ENCODE assay signal across 22 mouse cellular contexts in genomic region chr4:59714926-59715325, GRCm38 (mm10).
DNase-seq lines count a peak whose midpoint lies in the region; ATAC-seq and TF ChIP-seq lines count a peak whose summit lies in the region.
"Had no signal": no experiment of that assay in that cellular context is flagged by ENCODE, and none has a peak within 500 bp of the region (broad histone marks: within the 10 kb centered on the region; RNA-seq: fewer than 3 reads in every experiment).

No protein-coding gene starts in this region.

- ATAC-seq in kidney, embryonic 15.5 days (replicated peaks; ENCODE audit: low FRiP score): no peak
- no peak for ATAC-seq in liver, postnatal 0 days
- ATAC-seq in liver, embryonic 11.5 days (replicated peaks; ENCODE audit: low FRiP score): no peak
- 0 out of 2 replicates have a peak, but pooled peaks have one; percentile 19 for ATAC-seq in erythroblast, adult 5-6 weeks (replicated peaks; ENCODE audit: low FRiP score, poor library complexity, severe bottlenecking)
- ATAC-seq: CD4-positive, CD25-positive, alpha-beta regulatory T cell, adult 4 months; forebrain, embryonic 15.5 days had no signal

- WGBS in kidney, embryonic 15.5 days: 61% methylated on average over 7 of the region's 7 CpGs
- 82% methylated on average over 7 of the region's 7 CpGs for WGBS in liver, postnatal 0 days (ENCODE audit: insufficient replicate concordance)
- 77% methylated on average over 7 of the region's 7 CpGs for WGBS in liver, embryonic 11.5 days

- H3K9me3 ChIP-seq in kidney, embryonic 15.5 days (replicated peaks): no peaks in the 10 kb centered on the region
- no peaks in the 10 kb centered on the region for H3K9me3 ChIP-seq in liver, postnatal 0 days (ENCODE audit: low read length)
- no peaks in the 10 kb centered on the region for H3K9me3 ChIP-seq in liver, embryonic 11.5 days (ENCODE audit: control insufficient read depth, low read length)
- H3K9me3 ChIP-seq: embryonic facial prominence, embryonic 12.5 days; embryonic facial prominence, embryonic 15.5 days; forebrain, embryonic 12.5 days; forebrain, embryonic 15.5 days; hindbrain, embryonic 10.5 days; hindbrain, embryonic 15.5 days had no signal

- no peak for TF ChIP-seq EP300 in liver, postnatal 0 days (IDR thresholded peaks at IDR 0.05; ENCODE audit: low read depth)

- no peaks in the 10 kb centered on the region for H3K27me3 ChIP-seq in kidney, embryonic 15.5 days
- no peaks in the 10 kb centered on the region for H3K27me3 ChIP-seq in liver, postnatal 0 days (ENCODE audit: insufficient read depth, low read length)
- H3K27me3 ChIP-seq in liver, embryonic 11.5 days (replicated peaks; ENCODE audit: control insufficient read depth, insufficient read depth, low read length): no peaks in the 10 kb centered on the region
- H3K27me3 ChIP-seq: embryonic facial prominence, embryonic 12.5 days; embryonic facial prominence, embryonic 15.5 days; forebrain, embryonic 12.5 days; forebrain, embryonic 15.5 days; hindbrain, embryonic 15.5 days had no signal

- 0 out of 2 replicates have a peak overlapping the region, but pooled peaks have one; percentile 25 for H3K27ac ChIP-seq in kidney, embryonic 15.5 days
- H3K27ac ChIP-seq in liver, postnatal 0 days (ENCODE audit: low read depth): 0 out of 2 replicates have a peak overlapping the region, but pooled peaks have one; percentile 12
- H3K27ac ChIP-seq in liver, embryonic 11.5 days (ENCODE audit: low read depth, low read length): no peak overlapping the region
- H3K27ac ChIP-seq: embryonic facial prominence, embryonic 12.5 days; embryonic facial prominence, embryonic 15.5 days; forebrain, embryonic 12.5 days; forebrain, embryonic 15.5 days; hindbrain, embryonic 10.5 days; hindbrain, embryonic 15.5 days had no signal

- DNase-seq in kidney, postnatal 36 days: no peak
- DNase-seq in liver, postnatal 0 days: no peak
- no peak for DNase-seq in liver, embryonic 11.5 days (ENCODE audit: low spot score)
- DNase-seq in gastrocnemius, postnatal 25 days: no peak
- DNase-seq: adrenal gland, adult 2 months; adrenal gland, postnatal 14 days; cerebellum, adult 11 months; cerebellum, adult 2 months; cerebellum, adult 9-11 months; cerebellum, postnatal 25 days; gastrocnemius, postnatal 36 days had no signal

- no peak overlapping the region for H3K4me2 ChIP-seq in kidney, embryonic 15.5 days
- no peak overlapping the region for H3K4me2 ChIP-seq in liver, postnatal 0 days (ENCODE audit: low read depth, low read length)
- no peak overlapping the region for H3K4me2 ChIP-seq in liver, embryonic 11.5 days
- H3K4me2 ChIP-seq: embryonic facial prominence, embryonic 12.5 days; embryonic facial prominence, embryonic 15.5 days; forebrain, embryonic 12.5 days; forebrain, embryonic 15.5 days; heart, embryonic 11.5 days; hindbrain, embryonic 15.5 days had no signal

- H3K9ac ChIP-seq in kidney, embryonic 15.5 days: no peak overlapping the region
- H3K9ac ChIP-seq in liver, postnatal 0 days (replicated peaks): no peak overlapping the region
- no peak overlapping the region for H3K9ac ChIP-seq in liver, embryonic 11.5 days (ENCODE audit: low read depth, low read length)
- H3K9ac ChIP-seq: embryonic facial prominence, embryonic 12.5 days; embryonic facial prominence, embryonic 15.5 days; forebrain, embryonic 12.5 days; forebrain, embryonic 15.5 days; hindbrain, embryonic 15.5 days had no signal

- TF ChIP-seq CTCF in liver, postnatal 0 days (IDR thresholded peaks at IDR 0.05; ENCODE audit: low read depth): no peak

- H3K4me1 ChIP-seq in kidney, embryonic 15.5 days: peaks cover 82% of the 10 kb centered on the region
- H3K4me1 ChIP-seq in liver, postnatal 0 days (ENCODE audit: insufficient read depth): peaks cover 22% of the 10 kb centered on the region
- peaks cover 6% of the 10 kb centered on the region; the same call in 1 of the 2 replicates for H3K4me1 ChIP-seq in liver, embryonic 11.5 days (replicated peaks; ENCODE audit: control insufficient read depth, insufficient read depth, low read length)
- H3K4me1 ChIP-seq: embryonic facial prominence, embryonic 15.5 days had no signal

- H3K36me3 ChIP-seq in kidney, embryonic 15.5 days: 0 out of 2 replicates have a peak, but pooled peaks cover 4% of the 10 kb centered on the region
- no peaks in the 10 kb centered on the region for H3K36me3 ChIP-seq in liver, postnatal 0 days (replicated peaks; ENCODE audit: insufficient read depth, low read length)
- H3K36me3 ChIP-seq in liver, embryonic 11.5 days (ENCODE audit: control insufficient read depth, insufficient read depth, low read length): peaks cover 3% of the 10 kb centered on the region
- H3K36me3 ChIP-seq: embryonic facial prominence, embryonic 15.5 days; forebrain, embryonic 15.5 days; hindbrain, embryonic 15.5 days had no signal

- H3K4me3 ChIP-seq in kidney, embryonic 15.5 days (replicated peaks): no peak overlapping the region
- no peak overlapping the region for H3K4me3 ChIP-seq in liver, postnatal 0 days (ENCODE audit: low read depth, low read length)
- no peak overlapping the region for H3K4me3 ChIP-seq in liver, embryonic 11.5 days (ENCODE audit: low read depth, low read length)
- H3K4me3 ChIP-seq: embryonic facial prominence, embryonic 12.5 days; embryonic facial prominence, embryonic 15.5 days; erythroblast, embryonic 14.5 days; forebrain, embryonic 12.5 days; forebrain, embryonic 15.5 days; hindbrain, embryonic 10.5 days; hindbrain, embryonic 15.5 days had no signal
